21 mouse cellular contexts compared by ENCODE assay signal in the genomic region with DNA sequence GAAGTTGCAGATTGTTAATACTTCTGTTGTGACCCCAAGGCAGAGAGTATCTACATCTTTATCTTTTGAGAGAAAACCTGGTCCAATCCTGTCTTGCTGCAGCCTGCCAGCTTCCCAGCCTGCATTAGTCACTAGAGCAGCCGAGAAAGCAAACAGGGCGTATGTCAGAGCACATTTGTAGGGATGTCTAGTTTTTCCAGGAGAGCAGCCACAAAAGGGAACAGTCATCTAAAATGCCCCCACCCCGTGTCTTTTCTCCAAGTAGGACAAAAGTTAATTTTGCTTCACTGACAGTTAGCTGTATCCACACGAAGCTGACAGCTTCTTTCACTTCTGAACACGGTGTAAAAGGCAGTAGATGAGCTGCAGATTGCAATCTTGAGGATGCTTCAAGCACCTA.
A peak's percentile ranks its signal among the peaks of the same experiment; 100 is the strongest.
DNase-seq lines count a peak whose midpoint lies in the region; ATAC-seq and TF ChIP-seq lines count a peak whose summit lies in the region.
"Had no signal": no experiment of that assay in that cellular context is flagged by ENCODE, and none has a peak within 500 bp of the region (broad histone marks: within the 10 kb centered on the region; RNA-seq: fewer than 3 reads in every experiment).

No protein-coding gene starts in this region.

- no peak for ATAC-seq in stomach, embryonic 16.5 days (ENCODE audit: insufficient read depth, low FRiP score)
- no peak for ATAC-seq in midbrain, embryonic 15.5 days (replicated peaks)
- ATAC-seq: forebrain, postnatal 0 days had no signal

- no peaks in the 10 kb centered on the region for H3K4me1 ChIP-seq in stomach, embryonic 16.5 days (ENCODE audit: control insufficient read depth, insufficient read depth, low read length)
- H3K4me1 ChIP-seq in midbrain, embryonic 15.5 days: no peaks in the 10 kb centered on the region

- H3K9me3 ChIP-seq in stomach, embryonic 16.5 days (replicated peaks; ENCODE audit: control insufficient read depth, low read length): no peaks in the 10 kb centered on the region
- H3K9me3 ChIP-seq in midbrain, embryonic 15.5 days: no peaks in the 10 kb centered on the region
- H3K9me3 ChIP-seq: embryonic facial prominence, embryonic 13.5 days had no signal

- H3K9ac ChIP-seq in stomach, embryonic 16.5 days (ENCODE audit: low read length): no peak overlapping the region
- no peak overlapping the region for H3K9ac ChIP-seq in midbrain, embryonic 15.5 days
- H3K9ac ChIP-seq: embryonic facial prominence, embryonic 13.5 days; forebrain, postnatal 0 days; hindbrain, embryonic 14.5 days had no signal

- no peaks in the 10 kb centered on the region; the same call in 1 of the 2 replicates for H3K36me3 ChIP-seq in stomach, embryonic 16.5 days (ENCODE audit: control insufficient read depth, insufficient read depth, low read length)
- H3K36me3 ChIP-seq in midbrain, embryonic 15.5 days (replicated peaks): no peaks in the 10 kb centered on the region
- H3K36me3 ChIP-seq: G1E had no signal

- 63% methylated on average over 5 of the region's 5 CpGs for WGBS in stomach, embryonic 16.5 days
- WGBS in midbrain, embryonic 15.5 days: 80% methylated on average over 5 of the region's 5 CpGs

- H3K27ac ChIP-seq in left cerebral cortex, adult 2 months: peak overlapping the region; percentile 67
- H3K27ac ChIP-seq in stomach, embryonic 16.5 days (ENCODE audit: low read length): peak overlapping the region; percentile 50
- H3K27ac ChIP-seq in midbrain, embryonic 15.5 days: no peak overlapping the region
- H3K27ac ChIP-seq: embryonic facial prominence, embryonic 13.5 days; hindbrain, embryonic 14.5 days had no signal

- no peak for TF ChIP-seq CTCF in left cerebral cortex, adult 2 months (IDR thresholded peaks at IDR 0.05)

- DNase-seq in adrenal gland, postnatal 14 days: peak; percentile 14
- no peak for DNase-seq in adrenal gland, postnatal 4 days (ENCODE audit: low spot score in 2 of 2)
- no peak for DNase-seq in left cerebral cortex, adult 2 months (ENCODE audit: extremely low spot score in 1 of 2, low spot score in 2 of 2)
- DNase-seq in left cerebral cortex, postnatal 10 days (ENCODE audit: extremely low spot score in 1 of 2, low spot score in 2 of 2): no peak
- peak; percentile 55 for DNase-seq in Muller cell, postnatal 12 days (ENCODE audit: inconsistent ontology term)
- DNase-seq: cerebellum, postnatal 10 days; forebrain, postnatal 0 days; gastrocnemius, postnatal 10 days; heart, adult 18-20 months; heart, postnatal 36 days; kidney, adult 8-10 months; kidney, postnatal 36 days; layer of hippocampus, adult 9-11 months; lung, adult 18-20 months; retina, postnatal 1 day; thymus, adult 2 months had no signal

- H3K4me2 ChIP-seq in stomach, embryonic 16.5 days (ENCODE audit: low read depth, low read length): no peak overlapping the region
- H3K4me2 ChIP-seq in midbrain, embryonic 15.5 days: no peak overlapping the region
- H3K4me2 ChIP-seq: embryonic facial prominence, embryonic 13.5 days; hindbrain, embryonic 14.5 days had no signal

- no peak overlapping the region for H3K4me3 ChIP-seq in left cerebral cortex, adult 2 months
- H3K4me3 ChIP-seq in stomach, embryonic 16.5 days (replicated peaks; ENCODE audit: low read length): no peak overlapping the region
- no peak overlapping the region for H3K4me3 ChIP-seq in midbrain, embryonic 15.5 days
- H3K4me3 ChIP-seq: embryonic facial prominence, embryonic 13.5 days had no signal

- intact Hi-C loops in left cerebral cortex, adult 2 months (cut with DNase I): loop anchor here (5.0 kb wide), 1 partner anchor 186 kb away; no protein-coding TSS in a partner anchor
- intact Hi-C loops in left cerebral cortex, postnatal 10 days (cut with DNase I): no loop called here

- H3K27me3 ChIP-seq in stomach, embryonic 16.5 days (ENCODE audit: control insufficient read depth, insufficient read depth, low read length): no peaks in the 10 kb centered on the region
- H3K27me3 ChIP-seq in midbrain, embryonic 15.5 days (replicated peaks): 0 out of 2 replicates have a peak, but pooled peaks cover 5% of the 10 kb centered on the region
- H3K27me3 ChIP-seq: embryonic facial prominence, embryonic 13.5 days had no signal

Comparison
In these comparisons a context has a peak if more than half of its experiments do, and no peak if none do; other contexts are left out.
1. DNase-seq: peak in adrenal gland, postnatal 14 days (single experiment) and Muller cell, postnatal 12 days (single experiment); none in adrenal gland, postnatal 4 days (0 of 2), left cerebral cortex, adult 2 months (0 of 2) and left cerebral cortex, postnatal 10 days (0 of 2).